ENCODE assay signal across 13 mouse cellular contexts in genomic region chr2:166754760-166755159, GRCm38 (mm10).
"Had no signal": no experiment of that assay in that cellular context is flagged by ENCODE, and none has a peak within 500 bp of the region (broad histone marks: within the 10 kb centered on the region; RNA-seq: fewer than 3 reads in every experiment).

No protein-coding gene starts in this region.

- H3K27ac ChIP-seq: kidney, embryonic 15.5 days; limb, embryonic 10.5 days; liver, embryonic 12.5 days; lung, embryonic 15.5 days; midbrain, embryonic 12.5 days had no signal

- DNase-seq: kidney, adult 2 months; kidney, postnatal 14 days; retina, postnatal 1 day; right cerebral cortex, postnatal 4 days; spleen, adult 18-20 months; thymus, adult 18-20 months; thymus, postnatal 25 days had no signal

- H3K9me3 ChIP-seq: kidney, embryonic 15.5 days; limb, embryonic 10.5 days; liver, embryonic 12.5 days; lung, embryonic 15.5 days; midbrain, embryonic 12.5 days had no signal

- H3K27me3 ChIP-seq: lung, embryonic 15.5 days had no signal

- H3K4me2 ChIP-seq: kidney, embryonic 15.5 days; liver, embryonic 12.5 days; lung, embryonic 15.5 days; midbrain, embryonic 12.5 days had no signal

- H3K4me3 ChIP-seq: kidney, embryonic 15.5 days; limb, embryonic 10.5 days; liver, embryonic 12.5 days; lung, embryonic 15.5 days; midbrain, embryonic 12.5 days had no signal

- ATAC-seq: liver, embryonic 12.5 days; midbrain, embryonic 16.5 days had no signal

- H3K36me3 ChIP-seq: kidney, embryonic 15.5 days; limb, embryonic 10.5 days; liver, embryonic 12.5 days; lung, embryonic 15.5 days; midbrain, embryonic 12.5 days had no signal

- H3K9ac ChIP-seq: kidney, embryonic 15.5 days; liver, embryonic 12.5 days; lung, embryonic 15.5 days; midbrain, embryonic 12.5 days had no signal

- H3K4me1 ChIP-seq: kidney, embryonic 15.5 days; lung, embryonic 15.5 days; midbrain, embryonic 12.5 days had no signal
